Mouse (Mus musculus) E14TG2a.4 (cell line): ENCODE measurements at regions not wholly inside any gene's neighbourhood (a gene's known extent, or its start where the extent isn't known, plus 50 kb on each side); places are given as distances from the start of the nearest gene placed in this dataset.
A peak's percentile ranks its signal among the peaks of the same experiment; 100 is the strongest.

ENCODE experiments used
- H3K27me3 ChIP-seq: 2 replicates; pipeline ENCODE4 v1.6.1; 2014; ENCODE audit warnings: low read length, control low read depth; ENCODE audit not compliant: insufficient read depth
- H3K36me3 ChIP-seq: 2 replicates; pipeline ENCODE4 v1.6.1; 2014; ENCODE audit warnings: low read length, control low read depth; ENCODE audit not compliant: insufficient read depth
- H3K4me1 ChIP-seq: replicated peaks from 2 replicates; pipeline ENCODE4 v1.6.1; 2014; ENCODE audit warnings: low read depth, low read length, control low read depth
- H3K4me3 ChIP-seq: replicated peaks from 2 replicates; pipeline ENCODE4 v1.5.1; 2014; ENCODE audit warnings: mild to moderate bottlenecking, low read length
- H3K9me3 ChIP-seq: 2 replicates; pipeline ENCODE4 v1.6.1; 2014; ENCODE audit warnings: low read length, control low read depth
- CTCF ChIP-seq: conservative IDR thresholded peaks from 2 replicates; pipeline ENCODE4 v1.5.1; 2014; ENCODE audit warnings: low read length
- NANOG ChIP-seq: IDR thresholded peaks from 2 replicates; pipeline ENCODE4 v1.6.1; 2014; ENCODE audit warnings: borderline replicate concordance, low read length, mixed read lengths
- POU5F1 ChIP-seq: IDR thresholded peaks from 2 replicates; pipeline ENCODE4 v1.6.1; 2014; ENCODE audit warnings: low read length, borderline replicate concordance

DNA sequence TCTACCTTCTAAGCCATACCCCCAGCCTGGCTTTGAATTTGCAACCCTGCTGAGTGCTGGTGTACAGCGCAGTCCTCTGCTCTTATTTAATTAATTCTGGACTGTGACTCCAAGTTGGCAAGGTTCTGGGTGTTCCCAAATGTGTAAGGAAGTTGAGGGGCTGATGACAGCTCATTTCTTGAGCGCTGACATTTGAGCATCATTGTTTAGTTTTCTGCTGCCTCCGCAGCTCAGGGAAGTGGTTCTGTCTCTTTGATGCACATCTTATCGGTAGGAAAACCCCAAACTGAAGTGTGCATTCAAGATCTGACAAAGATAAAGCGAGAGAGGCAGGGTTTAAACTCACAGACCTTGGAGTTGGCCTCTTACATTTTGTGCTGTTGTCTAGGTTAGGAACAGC lies 137.6 kb upstream of the Eef2kmt start:
- H3K4me3 ChIP-seq: no peak overlapping the region
- TF ChIP-seq CTCF: no peak
- no peak for TF ChIP-seq NANOG
- TF ChIP-seq POU5F1: no peak

DNA sequence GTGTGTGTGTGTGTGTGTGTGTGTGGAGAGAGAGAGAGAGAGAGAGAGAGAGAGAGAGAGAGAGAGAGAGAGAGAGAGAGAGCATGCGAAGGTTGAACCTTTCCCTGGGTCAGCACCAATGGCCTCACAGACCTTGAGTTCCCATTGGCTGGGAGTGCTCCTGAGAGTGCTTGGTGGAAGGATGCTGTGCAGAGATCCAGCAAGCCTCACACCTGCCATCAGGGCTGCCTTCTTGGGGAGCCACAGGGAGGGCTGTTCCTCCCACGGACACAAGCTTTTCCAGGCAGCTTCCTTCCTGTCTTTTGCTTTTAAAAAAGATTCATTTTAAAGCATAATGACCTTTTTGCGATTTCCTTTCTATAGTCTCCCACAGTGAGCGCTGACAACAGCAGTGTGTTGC lies 127.1 kb upstream of the Eef2kmt start:
- Histone ChIP-seq H3K4me1 (peaks cover 3% of the 10 kb centered on the region; the same call in 1 of the 2 replicates), H3K9me3 (no peaks in the 10 kb centered on the region), H3K4me3 (no peak overlapping the region), H3K36me3 (no peaks in the 10 kb centered on the region), H3K27me3 (peaks cover 7% of the 10 kb centered on the region; the same call in 1 of the 2 replicates)
- TF ChIP-seq POU5F1 (no peak), CTCF (no peak), NANOG (no peak)

More for the DNA sequence above, 137.6 kb upstream of the Eef2kmt start:
- no peaks in the 10 kb centered on the region for H3K9me3 ChIP-seq
- H3K36me3 ChIP-seq: no peaks in the 10 kb centered on the region
- H3K27me3 ChIP-seq: no peaks in the 10 kb centered on the region
- H3K4me1 ChIP-seq: no peaks in the 10 kb centered on the region

GRCm38 (mm10) chr16:5382228-5382884 lies 126.6 kb upstream of the Eef2kmt start:
- Histone ChIP-seq H3K4me1 (peaks cover 3% of the 10 kb centered on the region; the same call in 1 of the 2 replicates), H3K36me3 (no peaks in the 10 kb centered on the region), H3K27me3 (peaks cover 7% of the 10 kb centered on the region; the same call in 1 of the 2 replicates), H3K9me3 (no peaks in the 10 kb centered on the region), H3K4me3 (no peak overlapping the region)
- TF ChIP-seq CTCF: no peak
- no peak for TF ChIP-seq POU5F1
- TF ChIP-seq NANOG: no peak

- no peak overlapping the region for H3K4me3 ChIP-seq
- TF ChIP-seq NANOG (no peak), CTCF (no peak), POU5F1 (no peak)
- H3K27me3 ChIP-seq: peaks cover 7% of the 10 kb centered on the region; the same call in 1 of the 2 replicates
- no peaks in the 10 kb centered on the region for H3K36me3 ChIP-seq
- peaks cover 7% of the 10 kb centered on the region; the same call in 1 of the 2 replicates for H3K4me1 ChIP-seq
- no peaks in the 10 kb centered on the region for H3K9me3 ChIP-seq
Observed at GRCm38 (mm10) chr16:5380626-5381025, 124.8 kb upstream of the Eef2kmt start.

GRCm38 (mm10) chr16:5377001-5377400 lies 121.2 kb upstream of the Eef2kmt start:
- Histone ChIP-seq H3K27me3 (no peaks in the 10 kb centered on the region), H3K36me3 (no peaks in the 10 kb centered on the region), H3K4me3 (no peak overlapping the region), H3K9me3 (no peaks in the 10 kb centered on the region), H3K4me1 (0 out of 2 replicates have a peak, but pooled peaks cover 4% of the 10 kb centered on the region)
- TF ChIP-seq CTCF: no peak
- no peak for TF ChIP-seq POU5F1
- TF ChIP-seq NANOG: no peak

GRCm38 (mm10) chr16:5374818-5375605 lies 119.2 kb upstream of the Eef2kmt start:
- Histone ChIP-seq H3K4me3 (no peak overlapping the region), H3K9me3 (no peaks in the 10 kb centered on the region), H3K36me3 (no peaks in the 10 kb centered on the region), H3K27me3 (no peaks in the 10 kb centered on the region), H3K4me1 (0 out of 2 replicates have a peak, but pooled peaks cover 4% of the 10 kb centered on the region)
- TF ChIP-seq NANOG: no peak
- no peak for TF ChIP-seq POU5F1
- TF ChIP-seq CTCF: no peak

DNA sequence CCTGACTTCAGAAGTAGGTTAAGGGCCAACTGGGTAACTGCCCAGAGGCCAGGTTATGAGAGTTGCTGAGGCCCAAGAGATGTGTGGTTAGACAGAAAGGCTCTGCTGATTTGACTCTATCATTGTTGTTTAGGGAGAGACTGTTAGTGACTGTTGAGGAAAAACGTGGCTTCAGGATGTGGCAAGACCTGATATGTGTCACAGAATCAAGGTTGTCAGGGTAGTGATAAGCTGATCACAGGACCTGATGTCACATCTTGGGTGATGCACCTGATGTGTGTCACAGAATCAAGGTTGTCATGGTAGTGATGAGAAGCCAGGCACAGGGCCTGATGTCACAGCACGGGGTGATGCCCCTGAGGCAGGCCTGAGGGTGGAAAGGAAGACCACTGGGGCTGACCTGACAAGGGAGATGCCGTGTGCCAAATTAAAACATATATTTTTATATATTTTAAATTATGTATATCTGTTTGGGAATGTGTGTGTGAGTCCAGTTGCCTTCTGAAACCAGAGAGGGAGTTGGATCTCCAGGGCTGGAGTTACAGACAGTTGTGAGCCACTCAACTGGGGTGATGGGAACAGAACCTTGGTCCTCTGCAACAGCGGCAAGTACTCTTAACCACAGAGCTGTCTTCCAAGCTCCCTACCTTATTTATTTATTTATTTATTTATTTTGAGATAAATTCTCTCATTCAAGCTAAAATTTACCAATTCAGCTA lies 115.6 kb upstream of the Eef2kmt start:
- no peaks in the 10 kb centered on the region for H3K36me3 ChIP-seq
- H3K9me3 ChIP-seq: no peaks in the 10 kb centered on the region
- no peaks in the 10 kb centered on the region for H3K27me3 ChIP-seq
- H3K4me1 ChIP-seq: peaks cover 7% of the 10 kb centered on the region
- TF ChIP-seq POU5F1: no peak
- TF ChIP-seq NANOG: no peak
- no peak for TF ChIP-seq CTCF
- H3K4me3 ChIP-seq: no peak overlapping the region

- Histone ChIP-seq H3K36me3 (no peaks in the 10 kb centered on the region), H3K27me3 (no peaks in the 10 kb centered on the region), H3K9me3 (no peaks in the 10 kb centered on the region), H3K4me3 (no peak overlapping the region), H3K4me1 (peaks cover 13% of the 10 kb centered on the region)
- TF ChIP-seq POU5F1 (no peak), NANOG (no peak), CTCF (peak; percentile 33; the same call in 1 of the 2 replicates)
Observed at GRCm38 (mm10) chr16:5370496-5370895, 114.7 kb upstream of the Eef2kmt start.
